Mouse (Mus musculus) T-helper 2 cell (primary cell): Measurements from ENCODE around the gene Ercc8.

ENCODE experiments used
- in situ Hi-C: fragments of 300-600 bp; cut with MboI, MseI; formaldehyde crosslinking; loops from one replicate; pipeline ENCODE4 v1.15.1; 2025; ENCODE audit warnings: high pct_unique_total_duplicates

Gene Ercc8

GRCm38 (mm10) chr13:108157156-108157555, 1.4 kb upstream of the Ercc8 start:
- in situ Hi-C loops = no loop called here

GRCm38 (mm10) chr13:108157732-108158464, 633 bp upstream of the Ercc8 start:
- in situ Hi-C loops = no loop called here

- in situ Hi-C loops = no loop called here
Measured at GRCm38 (mm10) chr13:108159241-108159575, 677 bp downstream of the Ercc8 start.

GRCm38 (mm10) chr13:108159963-108160362, 1.4 kb downstream of the Ercc8 start:
- in situ Hi-C loops = loop anchor here (5.0 kb wide), 1 partner anchor 152 kb away; no protein-coding TSS in a partner anchor

GRCm38 (mm10) chr13:108163912-108164311, 5.4 kb downstream of the Ercc8 start:
- in situ Hi-C loops = loop anchor here (5.0 kb wide), 1 partner anchor 148 kb away; no protein-coding TSS in a partner anchor

- in situ Hi-C loops = loop anchor here (5.0 kb wide), 1 partner anchor 148 kb away; no protein-coding TSS in a partner anchor
Measured at GRCm38 (mm10) chr13:108164621-108165020, 6.1 kb downstream of the Ercc8 start.

- in situ Hi-C loops = no loop called here
Measured at GRCm38 (mm10) chr13:108170002-108170401, 11.5 kb downstream of the Ercc8 start.

- in situ Hi-C loops = no loop called here
Measured at GRCm38 (mm10) chr13:108170511-108170910, 12.0 kb downstream of the Ercc8 start.

GRCm38 (mm10) chr13:108179618-108180017, 21.1 kb downstream of the Ercc8 start:
- in situ Hi-C loops = no loop called here

GRCm38 (mm10) chr13:108180821-108181220, 22.3 kb downstream of the Ercc8 start:
- in situ Hi-C loops = no loop called here

- in situ Hi-C loops = no loop called here
Measured at GRCm38 (mm10) chr13:108184743-108185255, 26.3 kb downstream of the Ercc8 start.

GRCm38 (mm10) chr13:108185530-108185929, 27.0 kb downstream of the Ercc8 start:
- in situ Hi-C loops = no loop called here

- in situ Hi-C loops = no loop called here
Measured at GRCm38 (mm10) chr13:108187994-108188393, 29.5 kb downstream of the Ercc8 start.

GRCm38 (mm10) chr13:108191074-108191720, 32.7 kb downstream of the Ercc8 start:
- in situ Hi-C loops = loop anchor here (10.0 kb wide), 1 partner anchor 144 kb away; no protein-coding TSS in a partner anchor

- in situ Hi-C loops = loop anchor here (10.0 kb wide), 1 partner anchor 139 kb away; no protein-coding TSS in a partner anchor
Measured at GRCm38 (mm10) chr13:108195474-108195873, 36.9 kb downstream of the Ercc8 start.

GRCm38 (mm10) chr13:108204857-108205256, 46.3 kb downstream of the Ercc8 start:
- in situ Hi-C loops = loop anchor here (25.0 kb wide), 1 partner anchor 1007 kb away; no protein-coding TSS in a partner anchor

GRCm38 (mm10) chr13:108207447-108207846, 48.9 kb downstream of the Ercc8 start:
- in situ Hi-C loops = loop anchor here (25.0 kb wide), 1 partner anchor 1005 kb away; no protein-coding TSS in a partner anchor

GRCm38 (mm10) chr13:108208090-108208489, 49.6 kb downstream of the Ercc8 start:
- in situ Hi-C loops = loop anchor here (25.0 kb wide), 1 partner anchor 1004 kb away; no protein-coding TSS in a partner anchor

- in situ Hi-C loops = loop anchor here (10.0 to 25.0 kb wide), 2 partner anchors 104 to 1001 kb away; partner anchors contain the start of gene Depdc1b
Measured at GRCm38 (mm10) chr13:108210960-108211359, 52.4 kb downstream of the Ercc8 start.

- in situ Hi-C loops = loop anchor here (10.0 to 25.0 kb wide), 2 partner anchors 102 to 1000 kb away; partner anchors contain the start of gene Depdc1b
Measured at GRCm38 (mm10) chr13:108212397-108213018, 54.0 kb downstream of the Ercc8 start.

- in situ Hi-C loops = loop anchor here (10.0 to 25.0 kb wide), 2 partner anchors 101 to 998 kb away; partner anchors contain the start of gene Depdc1b
Measured at GRCm38 (mm10) chr13:108214081-108214484, 55.6 kb downstream of the Ercc8 start, which contains the start of gene Elovl7. Elovl7 (plus strand) TSS chr13:108214404.
